Mouse (Mus musculus) fat pad, adult 2 months (tissue): ENCODE results near the gene Ltbp1.

Source experiments
- DNase-seq: peaks from one replicate; pipeline ENCODE4 v3.0.0-alpha.2; 2011; ENCODE audit warnings: low read depth, low spot score; ENCODE audit errors: extremely low read depth

Gene Ltbp1

GRCm38 (mm10) chr17:75168572-75169200 is 163.3 kb downstream of the Ltbp1 start:
- DNase-seq = no peak

GRCm38 (mm10) chr17:75171659-75172058 is 166.3 kb downstream of the Ltbp1 start:
- DNase-seq = no peak

GRCm38 (mm10) chr17:75172685-75173205 is 167.4 kb downstream of the Ltbp1 start:
- DNase-seq = no peak

- DNase-seq = no peak
Measured at GRCm38 (mm10) chr17:75174501-75174900, 169.1 kb downstream of the Ltbp1 start.

GRCm38 (mm10) chr17:75177920-75178867 is 172.8 kb downstream of the Ltbp1 start:
- no peak for DNase-seq

GRCm38 (mm10) chr17:75179001-75179400 is 173.6 kb downstream of the Ltbp1 start:
- DNase-seq = no peak

- no peak for DNase-seq
Measured at GRCm38 (mm10) chr17:75180301-75180700, 174.9 kb downstream of the Ltbp1 start.

GRCm38 (mm10) chr17:75180956-75181588 is 175.7 kb downstream of the Ltbp1 start:
- DNase-seq = no peak

- no peak for DNase-seq
Measured at GRCm38 (mm10) chr17:75182319-75183001, 177.1 kb downstream of the Ltbp1 start.

GRCm38 (mm10) chr17:75186732-75187509 is 181.6 kb downstream of the Ltbp1 start:
- DNase-seq = no peak

- DNase-seq = no peak
Measured at GRCm38 (mm10) chr17:75196952-75197351, 191.6 kb downstream of the Ltbp1 start.

GRCm38 (mm10) chr17:75198767-75199166 is 193.4 kb downstream of the Ltbp1 start:
- DNase-seq = no peak

GRCm38 (mm10) chr17:75199694-75200093 is 194.3 kb downstream of the Ltbp1 start:
- DNase-seq = no peak

GRCm38 (mm10) chr17:75202314-75202713 is 196.9 kb downstream of the Ltbp1 start:
- no peak for DNase-seq

- no peak for DNase-seq
Measured at GRCm38 (mm10) chr17:75204065-75204464, 198.7 kb downstream of the Ltbp1 start.

GRCm38 (mm10) chr17:75206281-75206680 is 200.9 kb downstream of the Ltbp1 start:
- no peak for DNase-seq

- DNase-seq = no peak
Measured at GRCm38 (mm10) chr17:75208164-75208698, 202.9 kb downstream of the Ltbp1 start.

GRCm38 (mm10) chr17:75210526-75210925 is 205.2 kb downstream of the Ltbp1 start:
- DNase-seq = no peak

GRCm38 (mm10) chr17:75216362-75216761 is 211.0 kb downstream of the Ltbp1 start:
- no peak for DNase-seq

- DNase-seq = no peak
Measured at GRCm38 (mm10) chr17:75218700-75219099, 213.3 kb downstream of the Ltbp1 start.
